Comparison of ENCODE assay signal across 19 mouse cellular contexts in the genomic region with DNA sequence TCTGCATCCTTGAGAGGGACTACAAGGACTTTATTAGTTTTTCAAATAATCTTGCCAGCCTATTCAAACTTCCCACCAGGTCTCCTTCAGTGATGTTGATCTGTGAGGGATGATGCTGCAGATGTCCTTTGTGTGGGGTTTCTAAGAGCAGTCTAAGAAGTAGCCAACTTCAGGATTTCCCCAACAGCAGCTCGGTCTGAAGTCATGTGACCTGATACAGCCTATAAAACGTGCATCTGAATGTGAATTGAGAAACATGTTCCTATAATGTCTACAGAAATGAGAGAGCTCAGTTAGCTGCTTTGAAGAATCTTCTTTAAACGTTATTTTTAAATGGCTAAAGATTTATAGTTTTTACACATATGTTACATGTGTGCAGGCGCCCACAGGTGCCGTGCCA. TPM values are rescaled to one million over a fixed set of nuclear protein-coding genes. Genes with fewer than 3 reads are reported as not detected.
DNase-seq lines count a peak whose midpoint lies in the region; ATAC-seq and TF ChIP-seq lines count a peak whose summit lies in the region.
"Had no signal": no experiment of that assay in that cellular context is flagged by ENCODE, and none has a peak within 500 bp of the region (broad histone marks: within the 10 kb centered on the region; RNA-seq: fewer than 3 reads in every experiment).

No protein-coding gene starts in this region.

- H3K4me2 ChIP-seq in liver, embryonic 11.5 days = no peak overlapping the region
- H3K4me2 ChIP-seq: embryonic facial prominence, embryonic 12.5 days; forebrain, embryonic 13.5 days; forebrain, embryonic 15.5 days had no signal

- TF ChIP-seq EP300 in MEL (IDR thresholded peaks at IDR 0.05; ENCODE audit: low read depth in 1 of 2, low read length in 2 of 2) = no peak

- WGBS in liver, embryonic 11.5 days = 69% methylated on average over 5 of the region's 5 CpGs

- TF ChIP-seq RAD21 in MEL (IDR thresholded peaks at IDR 0.05; ENCODE audit: low read depth, low read length) = no peak

- peak overlapping the region; percentile 55 for H3K27ac ChIP-seq in MEL (ENCODE audit: control insufficient read depth, low read depth, low read length)
- H3K27ac ChIP-seq in liver, embryonic 11.5 days (ENCODE audit: low read depth, low read length) = no peak overlapping the region
- H3K27ac ChIP-seq: embryonic facial prominence, embryonic 10.5 days; embryonic facial prominence, embryonic 12.5 days; forebrain, embryonic 13.5 days; forebrain, embryonic 15.5 days had no signal

- H3K36me3 ChIP-seq in MEL (ENCODE audit: control insufficient read depth in 1 of 2, insufficient read depth in 2 of 2, low read length in 2 of 2) = peaks cover 0 to 20% of the 10 kb centered on the region in 2 experiments; a peak in 2 of 4 replicates
- H3K36me3 ChIP-seq in splenic B cell, adult 2 months (ENCODE audit: control insufficient read depth, insufficient read depth, low read length, poor library complexity, severe bottlenecking) = no peaks in the 10 kb centered on the region
- H3K36me3 ChIP-seq in liver, embryonic 11.5 days (ENCODE audit: control insufficient read depth, insufficient read depth, low read length) = no peaks in the 10 kb centered on the region
- H3K36me3 ChIP-seq: embryonic facial prominence, embryonic 10.5 days; embryonic facial prominence, embryonic 12.5 days; forebrain, embryonic 15.5 days; G1E had no signal

- no peaks in the 10 kb centered on the region; the same call in 1 of the 2 replicates for H3K79me2 ChIP-seq in MEL (ENCODE audit: control insufficient read depth, insufficient read depth, low read length, poor library complexity)

- H3K4me3 ChIP-seq in MEL (ENCODE audit: control insufficient read depth in 1 of 2, insufficient read depth in 1 of 2, low read depth in 2 of 2, low read length in 2 of 2) = no peak overlapping the region; a peak in 1 of 4 replicates
- no peak overlapping the region for H3K4me3 ChIP-seq in liver, embryonic 11.5 days (ENCODE audit: low read depth, low read length)
- H3K4me3 ChIP-seq: embryonic facial prominence, embryonic 10.5 days; embryonic facial prominence, embryonic 12.5 days; forebrain, embryonic 13.5 days; forebrain, embryonic 15.5 days had no signal

- TF ChIP-seq POLR2A in MEL (IDR thresholded peaks at IDR 0.05; ENCODE audit: control insufficient read depth in 1 of 2, insufficient read depth in 1 of 2, low read depth in 1 of 2, low read length in 2 of 2, poor library complexity in 1 of 2) = no peak

- ATAC-seq in liver, embryonic 11.5 days (replicated peaks; ENCODE audit: low FRiP score) = no peak
- ATAC-seq: forebrain, embryonic 13.5 days; forebrain, embryonic 15.5 days had no signal

- H3K27me3 ChIP-seq in MEL (ENCODE audit: control insufficient read depth in 1 of 2, insufficient read depth in 2 of 2, low read length in 2 of 2) = peaks cover 0 to 2% of the 10 kb centered on the region in 2 experiments; a peak in 2 of 4 replicates
- no peaks in the 10 kb centered on the region for H3K27me3 ChIP-seq in splenic B cell, adult 2 months (ENCODE audit: control insufficient read depth, insufficient read depth, low read length, poor library complexity, severe bottlenecking)
- H3K27me3 ChIP-seq in liver, embryonic 11.5 days (replicated peaks; ENCODE audit: control insufficient read depth, insufficient read depth, low read length) = no peaks in the 10 kb centered on the region
- H3K27me3 ChIP-seq: embryonic facial prominence, embryonic 12.5 days; forebrain, embryonic 13.5 days; forebrain, embryonic 15.5 days had no signal

- H3K9ac ChIP-seq in MEL (ENCODE audit: control insufficient read depth, low read depth, low read length, poor library complexity, severe bottlenecking) = peak overlapping the region; percentile 20
- no peak overlapping the region for H3K9ac ChIP-seq in liver, embryonic 11.5 days (ENCODE audit: low read depth, low read length)
- H3K9ac ChIP-seq: embryonic facial prominence, embryonic 12.5 days; forebrain, embryonic 13.5 days; forebrain, embryonic 15.5 days had no signal

- TF ChIP-seq CTCF in MEL (IDR thresholded peaks at IDR 0.05 in 2 of 3, conservative IDR thresholded peaks at IDR 0.05 in 1 of 3; ENCODE audit: control insufficient read depth in 1 of 3, insufficient read depth in 1 of 3, low read depth in 2 of 3, low read length in 3 of 3, poor library complexity in 1 of 3, severe bottlenecking in 1 of 3) = no peak

- H3K9me3 ChIP-seq in MEL (replicated peaks; ENCODE audit: insufficient read depth, low read length) = no peaks in the 10 kb centered on the region
- H3K9me3 ChIP-seq in liver, embryonic 11.5 days (ENCODE audit: control insufficient read depth, low read length) = no peaks in the 10 kb centered on the region
- H3K9me3 ChIP-seq: embryonic facial prominence, embryonic 10.5 days; embryonic facial prominence, embryonic 12.5 days; forebrain, embryonic 13.5 days; forebrain, embryonic 15.5 days; G1E had no signal

- H3K4me1 ChIP-seq in MEL (ENCODE audit: control insufficient read depth in 1 of 2, insufficient read depth in 2 of 2, low read length in 2 of 2) = peaks cover 7 to 18% of the 10 kb centered on the region in 2 experiments
- no peaks in the 10 kb centered on the region for H3K4me1 ChIP-seq in liver, embryonic 11.5 days (replicated peaks; ENCODE audit: control insufficient read depth, insufficient read depth, low read length)

- DNase-seq in heart, adult 11 months = peak; percentile 48
- DNase-seq in heart, adult 18-20 months = no peak
- DNase-seq in MEL (ENCODE audit: low read depth, low spot score) = peak; percentile 55
- peak; percentile 23 for DNase-seq in splenic B cell, adult 2 months (ENCODE audit: low read depth, low spot score)
- no peak for DNase-seq in kidney, adult 18-20 months
- DNase-seq in liver, embryonic 11.5 days (ENCODE audit: low spot score) = no peak
- DNase-seq: adrenal gland, adult 2 months; adrenal gland, postnatal 10 days; adrenal gland, postnatal 25 days; cerebellum, adult 11-12 months; cerebellum, adult 2 months; cerebellum, adult 9-10 months; cerebellum, postnatal 10 days; cerebellum, postnatal 25 days had no signal

TF ChIP-seq in MEL, 35 proteins besides CTCF, POLR2A, EP300 and RAD21:
- no peak for TF ChIP-seq MXI1 (IDR thresholded peaks at IDR 0.05; ENCODE audit: low read depth, low read length)
- 0 out of 2 replicates have a peak, but pooled peaks have one; percentile 25 for TF ChIP-seq MAX (IDR thresholded peaks at IDR 0.05; ENCODE audit: low read length)
- TF ChIP-seq USF1 (IDR thresholded peaks at IDR 0.05; ENCODE audit: low read depth, low read length) = peak; percentile 88
- 0 out of 4 replicates have a peak, but pooled peaks of 1 of the 2 experiments have one; percentile 42 for TF ChIP-seq USF2 (IDR thresholded peaks at IDR 0.05; ENCODE audit: borderline replicate concordance in 1 of 2, insufficient read depth in 1 of 2, low read depth in 1 of 2, low read length in 2 of 2)

RNA-seq across cellular contexts. Expression of gene Smpd3, which starts 5.7 kb away (rescaled TPM):
- 1 to 10 TPM; 2.5 to 3.9 TPM for total RNA-seq in heart, adult 18-20 months (2021)
- 0.04 and 0.07 TPM in 2 replicates for total RNA-seq in MEL (2012; rRNA removed)
- under 1 TPM in 1 of 2 experiments, not detected in 1; 0.08 TPM for polyA plus RNA-seq in MEL (2012; ENCODE audit: insufficient read depth in 1 of 2, insufficient read length in 2 of 2, low read depth in 1 of 2, low replicate concordance in 2 of 2, missing spikeins in 1 of 2)
- polyA plus RNA-seq in liver, embryonic 11.5 days (2014; fragmentation: Nextera tagmentation; extraction: Ambion mirVana) = 1.3 and 2.2 TPM in 2 replicates
- total RNA-seq: G1E had no signal
- polyA plus RNA-seq: G1E had no signal

Comparison
In these comparisons a context has a peak if more than half of its experiments do, and no peak if none do; other contexts are left out.
1. DNase-seq: peak in heart, adult 11 months (single experiment), MEL (single experiment) and splenic B cell, adult 2 months (single experiment); none in heart, adult 18-20 months (0 of 2), kidney, adult 18-20 months (single experiment) and liver, embryonic 11.5 days (single experiment).